Mouse (Mus musculus) urinary bladder, adult 18-20 months (tissue): Measurements from ENCODE around the gene Rnf141.

ENCODE experiments used
- DNase-seq, 2 experiments: peaks; one replicate each; pipeline ENCODE4 v3.0.0; 2022; ENCODE audit warnings: low spot score in 2 of 2, mixed read lengths in 2 of 2

Gene Rnf141

GRCm38 (mm10) chr7:110768451-110769064 lies 75.7 kb downstream of the Rnf141 start:
- peak in 1 of 2 experiments; percentile 68 for DNase-seq

- peak in 1 of 2 experiments; percentile 42 for DNase-seq
Measured at GRCm38 (mm10) chr7:110768001-110768400, 76.3 kb downstream of the Rnf141 start, which contains the start of gene Ampd3. Ampd3 (plus strand) TSS chr7:110768206.

GRCm38 (mm10) chr7:110762605-110763180 lies 81.6 kb downstream of the Rnf141 start:
- no peak for DNase-seq

GRCm38 (mm10) chr7:110756440-110756839 lies 87.8 kb downstream of the Rnf141 start:
- no peak for DNase-seq

GRCm38 (mm10) chr7:110753926-110754330 lies 90.3 kb downstream of the Rnf141 start:
- DNase-seq: no peak

GRCm38 (mm10) chr7:110753310-110753709 lies 90.9 kb downstream of the Rnf141 start:
- no peak for DNase-seq

GRCm38 (mm10) chr7:110751634-110752033 lies 92.6 kb downstream of the Rnf141 start:
- no peak for DNase-seq

- no peak for DNase-seq
Measured at GRCm38 (mm10) chr7:110750834-110751233, 93.4 kb downstream of the Rnf141 start.
